Mouse (Mus musculus) layer of hippocampus, postnatal 10 days (tissue): ENCODE data around the gene Tex28. TPM values are rescaled to one million over a fixed set of nuclear protein-coding genes. Genes with fewer than 3 reads are reported as not detected.
"Not testable (repeated sequence)": the region's sequence is repeated elsewhere in the genome, so short reads cannot be mapped to it uniquely, and the experiment has no call there.

ENCODE experiments used
- DNase-seq, 2 experiments: peaks; one replicate each; pipeline ENCODE4 v3.0.0; 2021; ENCODE audit warnings: low spot score in 2 of 2
- long read RNA-seq: library from polyadenylated mRNA; stranded (forward); transcript quantifications from one replicate; pipeline ENCODE4 v2.0.0, GENCODE M21; 2023
- total RNA-seq, 2 experiments: library from RNA; stranded (reverse); gene quantifications; 2 replicates each; pipeline ENCODE4 v1.2.3; 2021

The Tex28 gene
- total RNA-seq, result not detected
- long read RNA-seq, result 0 reads

GRCm38 (mm10) chrX:74167738-74168137 is at the start of gene Tex28:
Gene Tex28, minus strand, starts transcription at chrX:74167838.
- no peak for DNase-seq

GRCm38 (mm10) chrX:74203556-74203955 is 35.9 kb upstream of the Tex28 start:
- no peak for DNase-seq

- no peak for DNase-seq
Measured at GRCm38 (mm10) chrX:74176959-74177358, 9.3 kb upstream of the Tex28 start, which contains the start of gene Tktl1. Gene Tktl1, plus strand, starts transcription at chrX:74177259.

- not testable (repeated sequence) for DNase-seq
Measured at GRCm38 (mm10) chrX:74135263-74135662, 32.4 kb downstream of the Tex28 start, which contains the start of gene Mecp2. Gene Mecp2, minus strand, starts transcription at chrX:74135363.

GRCm38 (mm10) chrX:74127164-74127563 is 40.5 kb downstream of the Tex28 start, which contains the start of gene Opn1mw:
Gene Opn1mw, plus strand, starts transcription at chrX:74127464.
- DNase-seq, result no peak

- DNase-seq, result no peak
Measured at GRCm38 (mm10) chrX:74124975-74125374, 42.7 kb downstream of the Tex28 start.

- DNase-seq, result peak; percentile 43 to 60
Measured at GRCm38 (mm10) chrX:74115511-74115910, 52.1 kb downstream of the Tex28 start.

- DNase-seq, result no peak
Measured at GRCm38 (mm10) chrX:74114036-74114435, 53.6 kb downstream of the Tex28 start.

- no peak for DNase-seq
Measured at GRCm38 (mm10) chrX:74108747-74109146, 58.9 kb downstream of the Tex28 start.

GRCm38 (mm10) chrX:74105916-74106315 is 61.7 kb downstream of the Tex28 start:
- DNase-seq, result no peak

- no peak for DNase-seq
Measured at GRCm38 (mm10) chrX:74103457-74104188, 64.0 kb downstream of the Tex28 start.

Other genes starting within 250 kb of the Tex28 start
- gene Arhgap4, start 246.0 kb downstream of the Tex28 start, total RNA-seq, result 1 to 10 TPM; 4.6 to 5.1 TPM
- gene Naa10, start 245.9 kb downstream of the Tex28 start, total RNA-seq, result 10 to 100 TPM; 69.8 to 72.9 TPM
- gene Renbp, start 237.0 kb downstream of the Tex28 start, total RNA-seq, result 1 to 10 TPM; 3.9 to 7.1 TPM
- gene Hcfc1, start 201.5 kb downstream of the Tex28 start, total RNA-seq, result 10 to 100 TPM; 72.9 to 77.8 TPM
- 10 to 100 TPM; 52.5 to 52.9 TPM for gene Irak1, start 143.9 kb downstream of the Tex28 start, total RNA-seq
- gene Opn1mw, start 40.4 kb downstream of the Tex28 start, total RNA-seq, result not detected
- gene Mecp2, start 32.5 kb downstream of the Tex28 start, total RNA-seq, result 10 to 100 TPM; 74.3 to 75.1 TPM
- gene Tktl1, start 9.4 kb upstream of the Tex28 start, total RNA-seq, result not detected
- 100 to 1,000 TPM; 210 to 252 TPM for gene Flna, start 82.0 kb upstream of the Tex28 start, total RNA-seq
- gene Emd, start 86.8 kb upstream of the Tex28 start, total RNA-seq, result 10 to 100 TPM; 36.0 to 44.7 TPM
- gene Rpl10, start 103.0 kb upstream of the Tex28 start, total RNA-seq, result 100 to 1,000 TPM; 203 to 222 TPM
- 10 to 100 TPM; 54.6 to 54.7 TPM for gene Taz, start 114.1 kb upstream of the Tex28 start, total RNA-seq
- gene Dnase1l1, start 114.5 kb upstream of the Tex28 start, total RNA-seq, result 1 to 10 TPM; 2.8 to 3.5 TPM
- 100 to 1,000 TPM; 276 to 278 TPM for gene Atp6ap1, start 129.3 kb upstream of the Tex28 start, total RNA-seq
- 100 to 1,000 TPM; 633 to 694 TPM for gene Gdi1, start 137.2 kb upstream of the Tex28 start, total RNA-seq
- 10 to 100 TPM; 42.3 to 47.6 TPM for gene Fam50a, start 145.2 kb upstream of the Tex28 start, total RNA-seq
- 10 to 100 TPM; 79.2 to 80.1 TPM for gene Plxna3, start 161.2 kb upstream of the Tex28 start, total RNA-seq
- 10 to 100 TPM; 32.2 to 37.2 TPM for gene Lage3, start 185.8 kb upstream of the Tex28 start, total RNA-seq
- 10 to 100 TPM; 51.9 to 54.7 TPM for gene Ubl4a, start 205.4 kb upstream of the Tex28 start, total RNA-seq
- 1 to 10 TPM; 2.3 to 2.5 TPM for gene Slc10a3, start 205.5 kb upstream of the Tex28 start, total RNA-seq
- 10 to 100 TPM; 17.0 to 23.0 TPM for gene Fam3a, start 225.4 kb upstream of the Tex28 start, total RNA-seq
- gene Ikbkg, start 225.5 kb upstream of the Tex28 start, total RNA-seq, result 10 to 100 TPM; 45.4 to 51.6 TPM